Mouse (Mus musculus): ENCODE measurements around the gene Tas2r126. TPM values are rescaled to one million over a fixed set of nuclear protein-coding genes. Genes with fewer than 3 reads are reported as not detected.

Tas2r126 gene
- not detected for polyA plus RNA-seq (2015; fragmentation: Illumina TruSeq; extraction: RNeasy Lipid Tissue Mini Kit (QIAGEN cat#74804); ENCODE audit: insufficient read depth, low replicate concordance)

GRCm38 (mm10) chr6:42434446-42434845 is at the start of gene Tas2r126:
Gene Tas2r126 (plus strand): TSS chr6:42434535.

GRCm38 (mm10) chr6:42399938-42400337 is 34.4 kb upstream of the Tas2r126 start, which contains the start of gene Tas2r143:
Gene Tas2r143 (plus strand): TSS chr6:42400238.

GRCm38 (mm10) chr6:42405134-42405533 is 29.2 kb upstream of the Tas2r126 start, which contains the start of gene Tas2r135:
Gene Tas2r135 (plus strand): TSS chr6:42405434.

GRCm38 (mm10) chr6:42465096-42465495 is 30.8 kb downstream of the Tas2r126 start, which contains the start of gene Olfr458:
Gene Olfr458 (minus strand): TSS chr6:42465196.

GRCm38 (mm10) chr6:42476235-42476634 is 41.9 kb downstream of the Tas2r126 start, which contains the start of gene Olfr457:
Gene Olfr457 (minus strand): TSS chr6:42476335.

Other genes with a start within 250 kb of the Tas2r126 start
- gene Tas2r144, start 219.2 kb upstream of the Tas2r126 start, polyA plus RNA-seq (2015; fragmentation: Illumina TruSeq; extraction: RNeasy Lipid Tissue Mini Kit (QIAGEN cat#74804); ENCODE audit: insufficient read depth, low replicate concordance), result not detected
- gene Gstk1, start 188.6 kb upstream of the Tas2r126 start, polyA plus RNA-seq (2015; fragmentation: Illumina TruSeq; extraction: RNeasy Lipid Tissue Mini Kit (QIAGEN cat#74804); ENCODE audit: insufficient read depth, low replicate concordance), result 15.9 TPM
- gene Tmem139, start 172.6 kb upstream of the Tas2r126 start, polyA plus RNA-seq (2015; fragmentation: Illumina TruSeq; extraction: RNeasy Lipid Tissue Mini Kit (QIAGEN cat#74804); ENCODE audit: insufficient read depth, low replicate concordance), result not detected
- gene Casp2, start 169.6 kb upstream of the Tas2r126 start, polyA plus RNA-seq (2015; fragmentation: Illumina TruSeq; extraction: RNeasy Lipid Tissue Mini Kit (QIAGEN cat#74804); ENCODE audit: insufficient read depth, low replicate concordance), result 72.5 TPM
- gene Clcn1, start 147.8 kb upstream of the Tas2r126 start, polyA plus RNA-seq (2015; fragmentation: Illumina TruSeq; extraction: RNeasy Lipid Tissue Mini Kit (QIAGEN cat#74804); ENCODE audit: insufficient read depth, low replicate concordance), result 0.88 TPM
- 0.29 TPM for gene Fam131b, start 109.9 kb upstream of the Tas2r126 start, polyA plus RNA-seq (2015; fragmentation: Illumina TruSeq; extraction: RNeasy Lipid Tissue Mini Kit (QIAGEN cat#74804); ENCODE audit: insufficient read depth, low replicate concordance)
- 29.0 TPM for gene Zyx, start 84.9 kb upstream of the Tas2r126 start, polyA plus RNA-seq (2015; fragmentation: Illumina TruSeq; extraction: RNeasy Lipid Tissue Mini Kit (QIAGEN cat#74804); ENCODE audit: insufficient read depth, low replicate concordance)
- 0.07 TPM for gene Epha1, start 61.3 kb upstream of the Tas2r126 start, polyA plus RNA-seq (2015; fragmentation: Illumina TruSeq; extraction: RNeasy Lipid Tissue Mini Kit (QIAGEN cat#74804); ENCODE audit: insufficient read depth, low replicate concordance)
- not detected for gene Tas2r143, start 34.3 kb upstream of the Tas2r126 start, polyA plus RNA-seq (2015; fragmentation: Illumina TruSeq; extraction: RNeasy Lipid Tissue Mini Kit (QIAGEN cat#74804); ENCODE audit: insufficient read depth, low replicate concordance)
- not detected for gene Tas2r135, start 29.1 kb upstream of the Tas2r126 start, polyA plus RNA-seq (2015; fragmentation: Illumina TruSeq; extraction: RNeasy Lipid Tissue Mini Kit (QIAGEN cat#74804); ENCODE audit: insufficient read depth, low replicate concordance)
- not detected for gene Olfr458, start 30.7 kb downstream of the Tas2r126 start, polyA plus RNA-seq (2015; fragmentation: Illumina TruSeq; extraction: RNeasy Lipid Tissue Mini Kit (QIAGEN cat#74804); ENCODE audit: insufficient read depth, low replicate concordance)
- not detected for gene Olfr457, start 41.8 kb downstream of the Tas2r126 start, polyA plus RNA-seq (2015; fragmentation: Illumina TruSeq; extraction: RNeasy Lipid Tissue Mini Kit (QIAGEN cat#74804); ENCODE audit: insufficient read depth, low replicate concordance)
- not detected for gene Olfr456, start 52.7 kb downstream of the Tas2r126 start, polyA plus RNA-seq (2015; fragmentation: Illumina TruSeq; extraction: RNeasy Lipid Tissue Mini Kit (QIAGEN cat#74804); ENCODE audit: insufficient read depth, low replicate concordance)
- gene Olfr455, start 113.1 kb downstream of the Tas2r126 start, polyA plus RNA-seq (2015; fragmentation: Illumina TruSeq; extraction: RNeasy Lipid Tissue Mini Kit (QIAGEN cat#74804); ENCODE audit: insufficient read depth, low replicate concordance), result not detected
- not detected for gene Tcaf3, start 163.2 kb downstream of the Tas2r126 start, polyA plus RNA-seq (2015; fragmentation: Illumina TruSeq; extraction: RNeasy Lipid Tissue Mini Kit (QIAGEN cat#74804); ENCODE audit: insufficient read depth, low replicate concordance)
- gene Tcaf2, start 210.7 kb downstream of the Tas2r126 start, polyA plus RNA-seq (2015; fragmentation: Illumina TruSeq; extraction: RNeasy Lipid Tissue Mini Kit (QIAGEN cat#74804); ENCODE audit: insufficient read depth, low replicate concordance), result 1.8 TPM